Mouse (Mus musculus) liver, postnatal 0 days (tissue): ENCODE results near the gene Mrpl16. TPM values are rescaled to one million over a fixed set of nuclear protein-coding genes. Genes with fewer than 3 reads are reported as not detected.

Experiments used
- ATAC-seq: fragments of 200-750 bp; cut with Nextera tagmentation; 2 replicates; pipeline ENCODE4 v1.8.0; 2017; ENCODE audit warnings: mild to moderate bottlenecking, moderate library complexity
- DNase-seq: peaks from one replicate; pipeline ENCODE4 v3.0.0-alpha.2; 2016
- H3K27ac ChIP-seq: fragments of 300-500 bp; sonication (generic); 2 replicates; pipeline ENCODE4 v1.5.1; 2014; ENCODE audit warnings: antibody characterized with exemption, moderate library complexity, mild to moderate bottlenecking, low read depth
- H3K27me3 ChIP-seq: fragments of 300-500 bp; sonication (generic); 2 replicates; pipeline ENCODE4 v1.6.1; 2014; ENCODE audit warnings: low read length, control low read depth, mixed read lengths; ENCODE audit not compliant: insufficient read depth
- H3K36me3 ChIP-seq: fragments of 300-500 bp; sonication (generic); replicated peaks from 2 replicates; pipeline ENCODE4 v1.6.1; 2014; ENCODE audit warnings: mild to moderate bottlenecking, control low read depth, low read length, moderate library complexity, mixed read lengths; ENCODE audit not compliant: insufficient read depth
- H3K4me1 ChIP-seq: fragments of 300-500 bp; sonication (generic); 2 replicates; pipeline ENCODE4 v1.6.1; 2014; ENCODE audit warnings: antibody characterized with exemption, mild to moderate bottlenecking, control low read depth; ENCODE audit not compliant: insufficient read depth
- H3K4me2 ChIP-seq: fragments of 300-500 bp; sonication (generic); 2 replicates; pipeline ENCODE4 v1.6.1; 2014; ENCODE audit warnings: low read depth, mild to moderate bottlenecking, low read length, moderate library complexity, mixed read lengths
- H3K4me3 ChIP-seq: fragments of 300-500 bp; sonication (generic); 2 replicates; pipeline ENCODE4 v1.5.1; 2014; ENCODE audit warnings: low read depth, low read length
- H3K9ac ChIP-seq: fragments of 300-500 bp; sonication (generic); replicated peaks from 2 replicates; pipeline ENCODE4 v1.6.1; 2014; ENCODE audit warnings: mild to moderate bottlenecking, moderate library complexity
- H3K9me3 ChIP-seq: fragments of 300-500 bp; sonication (generic); 2 replicates; pipeline ENCODE4 v1.6.1; 2016; ENCODE audit warnings: mild to moderate bottlenecking, control low read depth, low read length, mixed read lengths
- CTCF ChIP-seq: sonication (generic); IDR thresholded peaks from 2 replicates; pipeline ENCODE4 v1.5.1; 2016; ENCODE audit warnings: antibody characterized with exemption, low read depth
- EP300 ChIP-seq: IDR thresholded peaks from 2 replicates; pipeline ENCODE4 v1.6.1; 2016; ENCODE audit warnings: antibody characterized with exemption, low read depth, mild to moderate bottlenecking
- WGBS: fragments of 180-500 bp; shearing (Covaris S2); extraction: QIAGEN DNeasy Blood & Tissue Kit; methylation state at CpG from one replicate; pipeline ENCODE4 v1.1.7; 2014; ENCODE audit not compliant: insufficient replicate concordance; 5-methylcytosine and 5-hydroxymethylcytosine counted together
- polyA plus RNA-seq: library from polyadenylated mRNA; unstranded; fragments of >200 nt; fragmentation: Nextera tagmentation; extraction: Ambion mirVana; gene quantifications from 2 replicates; pipeline ENCODE4 v1.2.1, GENCODE M21; 2015

Gene Mrpl16
- polyA plus RNA-seq, 1 experiment from 2014 or later, result 38.2 TPM

GRCm38 (mm10) chr19:11810003-11810758, 40.0 kb downstream of the Mrpl16 start:
- H3K4me3 ChIP-seq, result no peak overlapping the region
- H3K4me2 ChIP-seq, result no peak overlapping the region
- H3K36me3 ChIP-seq, result no peaks in the 10 kb centered on the region
- no peak for DNase-seq
- no peak for TF ChIP-seq CTCF
- TF ChIP-seq EP300, result no peak
- ATAC-seq, result no peak
- H3K9me3 ChIP-seq, result no peaks in the 10 kb centered on the region
- H3K9ac ChIP-seq, result no peak overlapping the region
- peaks cover 7% of the 10 kb centered on the region for H3K4me1 ChIP-seq
- no peak overlapping the region for H3K27ac ChIP-seq
- WGBS, result 45% methylated on average over 5 of the region's 5 CpGs
- H3K27me3 ChIP-seq, result no peaks in the 10 kb centered on the region

GRCm38 (mm10) chr19:11810856-11811255, 40.7 kb downstream of the Mrpl16 start:
- DNase-seq (no peak), ATAC-seq (no peak)
- H3K4me3 ChIP-seq, result no peak overlapping the region
- H3K36me3 ChIP-seq, result no peaks in the 10 kb centered on the region
- no peak overlapping the region for H3K4me2 ChIP-seq
- TF ChIP-seq CTCF, result no peak
- no peak for TF ChIP-seq EP300
- H3K27me3 ChIP-seq, result no peaks in the 10 kb centered on the region
- no peak overlapping the region for H3K9ac ChIP-seq
- H3K9me3 ChIP-seq, result no peaks in the 10 kb centered on the region
- WGBS, result 76% methylated on average over 1 of the region's 1 CpGs
- no peak overlapping the region for H3K27ac ChIP-seq
- H3K4me1 ChIP-seq, result peaks cover 7% of the 10 kb centered on the region

GRCm38 (mm10) chr19:11811688-11812365, 41.6 kb downstream of the Mrpl16 start:
- H3K9ac ChIP-seq, result no peak overlapping the region
- peak; percentile 36; the same call in 1 of the 2 replicates for ATAC-seq
- DNase-seq, result no peak
- no peak overlapping the region for H3K27ac ChIP-seq
- no peak overlapping the region for H3K4me2 ChIP-seq
- WGBS, result 37% methylated on average over 5 of the region's 5 CpGs
- H3K27me3 ChIP-seq, result 0 out of 2 replicates have a peak, but pooled peaks cover 4% of the 10 kb centered on the region
- TF ChIP-seq CTCF, result no peak
- TF ChIP-seq EP300, result no peak
- peaks cover 7% of the 10 kb centered on the region for H3K4me1 ChIP-seq
- H3K9me3 ChIP-seq, result no peaks in the 10 kb centered on the region
- no peak overlapping the region for H3K4me3 ChIP-seq
- no peaks in the 10 kb centered on the region for H3K36me3 ChIP-seq

GRCm38 (mm10) chr19:11813136-11813535, 42.9 kb downstream of the Mrpl16 start:
- TF ChIP-seq EP300 (no peak), CTCF (no peak)
- H3K4me1 ChIP-seq, result peaks cover 4% of the 10 kb centered on the region
- 71% methylated on average over 4 of the region's 4 CpGs for WGBS
- H3K36me3 ChIP-seq, result no peaks in the 10 kb centered on the region
- H3K9me3 ChIP-seq, result no peaks in the 10 kb centered on the region
- no peak overlapping the region for H3K9ac ChIP-seq
- no peak overlapping the region for H3K27ac ChIP-seq
- ATAC-seq (no peak), DNase-seq (no peak)
- H3K4me3 ChIP-seq, result no peak overlapping the region
- no peak overlapping the region for H3K4me2 ChIP-seq
- H3K27me3 ChIP-seq, result peaks cover 9% of the 10 kb centered on the region

GRCm38 (mm10) chr19:11813649-11814048, 43.5 kb downstream of the Mrpl16 start:
- no peak for DNase-seq

GRCm38 (mm10) chr19:11814742-11815333, 44.6 kb downstream of the Mrpl16 start:
- Histone ChIP-seq H3K9ac (no peak overlapping the region), H3K27me3 (peaks cover 24% of the 10 kb centered on the region), H3K4me3 (no peak overlapping the region), H3K27ac (no peak overlapping the region), H3K4me2 (no peak overlapping the region), H3K4me1 (peaks cover 4% of the 10 kb centered on the region), H3K36me3 (no peaks in the 10 kb centered on the region), H3K9me3 (no peaks in the 10 kb centered on the region)
- 60% methylated on average over 6 of the region's 6 CpGs for WGBS
- TF ChIP-seq EP300, result no peak
- no peak for TF ChIP-seq CTCF
- no peak for ATAC-seq
- no peak for DNase-seq

More at GRCm38 (mm10) chr19:11813649-11814048, 43.5 kb downstream of the Mrpl16 start:
- H3K4me1 ChIP-seq, result peaks cover 4% of the 10 kb centered on the region
- no peak overlapping the region for H3K9ac ChIP-seq
- no peak overlapping the region for H3K27ac ChIP-seq
- no peak; the same call in 1 of the 2 replicates for ATAC-seq
- no peak for TF ChIP-seq CTCF
- TF ChIP-seq EP300, result no peak
- H3K4me2 ChIP-seq, result no peak overlapping the region
- no peak overlapping the region for H3K4me3 ChIP-seq
- peaks cover 13% of the 10 kb centered on the region for H3K27me3 ChIP-seq
- 29% methylated on average over 8 of the region's 8 CpGs for WGBS
- H3K9me3 ChIP-seq, result no peaks in the 10 kb centered on the region
- H3K36me3 ChIP-seq, result no peaks in the 10 kb centered on the region
